Mouse (Mus musculus) spleen, adult 2 months (tissue): ENCODE data around the gene Jup. TPM values are rescaled to one million over a fixed set of nuclear protein-coding genes. Genes with fewer than 3 reads are reported as not detected.
A peak's percentile ranks its signal among the peaks of the same experiment; 100 is the strongest.

ENCODE experiments used
- DNase-seq, 2 experiments: peaks; one replicate each; pipeline versions ENCODE4 v3.0.0 to v3.0.0-alpha.2; 2012 to 2021; ENCODE audit warnings: low spot score in 2 of 2, low read depth in 1 of 2
- H3K27ac ChIP-seq: fragments of 200-500 bp; 2 replicates; pipeline ENCODE4 v1.5.1; 2012; ENCODE audit warnings: low read length, inconsistent platforms; ENCODE audit not compliant: insufficient read depth
- H3K27me3 ChIP-seq: fragments of 200-500 bp; 2 replicates; pipeline ENCODE4 v1.6.1; 2012; ENCODE audit warnings: mild to moderate bottlenecking, moderate library complexity, low read length, inconsistent platforms; ENCODE audit not compliant: control insufficient read depth, insufficient read depth
- H3K36me3 ChIP-seq: fragments of 200-500 bp; 2 replicates; pipeline ENCODE4 v1.6.1; 2012; ENCODE audit warnings: mild to moderate bottlenecking, low read length, inconsistent platforms; ENCODE audit not compliant: control insufficient read depth, insufficient read depth
- H3K4me1 ChIP-seq: fragments of 200-500 bp; 2 replicates; pipeline ENCODE4 v1.6.1; 2011; ENCODE audit warnings: inconsistent platforms; ENCODE audit not compliant: control insufficient read depth, insufficient read depth, insufficient read length
- H3K4me3 ChIP-seq: fragments of 200-500 bp; 2 replicates; pipeline ENCODE4 v1.5.1; 2011; ENCODE audit warnings: mild to moderate bottlenecking, inconsistent platforms; ENCODE audit not compliant: insufficient read depth, insufficient read length; ENCODE audit errors: extremely low read depth
- CTCF ChIP-seq: fragments of 200-500 bp; IDR thresholded peaks from 2 replicates; pipeline ENCODE4 v1.5.1; 2011; ENCODE audit warnings: mild to moderate bottlenecking, inconsistent platforms; ENCODE audit not compliant: insufficient read depth, insufficient read length, insufficient replicate concordance; ENCODE audit errors: extremely low read depth
- POLR2A ChIP-seq: fragments of 200-500 bp; IDR thresholded peaks from 2 replicates; pipeline ENCODE4 v1.6.1; 2011; ENCODE audit warnings: low read depth, low read length, inconsistent platforms
- WGBS: fragments of 180-500 bp; shearing (Covaris S2); methylation state at CpG from one replicate; pipeline ENCODE4 v1.1.7; 2018; 5-methylcytosine and 5-hydroxymethylcytosine counted together
- polyA plus RNA-seq: library from polyadenylated mRNA; depleted of rRNA; stranded (reverse); fragments of >200 nt; gene quantifications from 2 replicates; pipeline ENCODE4 v1.2.3, GENCODE M21; 2012; rRNA removed

Gene Jup
- polyA plus RNA-seq, result 84.5 and 91.6 TPM in 2 replicates

GRCm38 (mm10) chr11:100397600-100398389, at the start of gene Jup:
TSS of gene Jup (minus strand) at chr11:100397763.
- Histone ChIP-seq H3K27ac (peak within 1 kb of the TSS; percentile 56), H3K36me3 (no peaks in the 10 kb centered on the region), H3K4me1 (peaks cover 9% of the 10 kb centered on the region; the same call in 1 of the 2 replicates), H3K27me3 (no peaks in the 10 kb centered on the region), H3K4me3 (peak within 1 kb of the TSS; percentile 66)
- 6% methylated on average over 37 of the region's 37 CpGs for WGBS
- TF ChIP-seq CTCF (no peak), POLR2A (peak; percentile 61)
- DNase-seq, result peak; percentile 78 to 99

DNA sequence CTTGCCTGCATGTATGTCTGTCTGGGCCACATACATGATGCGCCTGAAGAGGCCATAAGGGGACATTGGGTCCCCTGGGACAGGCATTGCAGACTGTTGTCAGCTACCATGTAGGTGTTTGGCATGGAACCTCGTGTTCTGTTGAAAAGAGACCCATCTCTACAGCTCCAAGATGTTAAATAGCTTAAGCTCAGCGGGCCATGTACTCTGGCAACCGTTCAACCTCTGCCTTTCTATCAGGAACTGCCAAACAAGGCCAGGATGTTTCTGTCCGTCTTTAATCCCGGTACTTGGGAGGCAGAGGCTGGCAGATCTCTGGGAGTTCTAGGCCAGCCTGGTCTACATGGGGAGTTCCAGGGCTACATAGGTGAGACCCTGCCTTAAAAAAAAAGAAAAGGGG, 45.1 kb upstream of the Jup start:
- H3K27me3 ChIP-seq, result no peaks in the 10 kb centered on the region
- no peak overlapping the region for H3K4me3 ChIP-seq
- no peak for DNase-seq
- WGBS, result 85% methylated on average over 6 of the region's 6 CpGs
- no peak overlapping the region for H3K27ac ChIP-seq
- TF ChIP-seq CTCF (no peak), POLR2A (no peak)
- H3K36me3 ChIP-seq, result no peaks in the 10 kb centered on the region
- peaks cover 6% of the 10 kb centered on the region for H3K4me1 ChIP-seq

DNA sequence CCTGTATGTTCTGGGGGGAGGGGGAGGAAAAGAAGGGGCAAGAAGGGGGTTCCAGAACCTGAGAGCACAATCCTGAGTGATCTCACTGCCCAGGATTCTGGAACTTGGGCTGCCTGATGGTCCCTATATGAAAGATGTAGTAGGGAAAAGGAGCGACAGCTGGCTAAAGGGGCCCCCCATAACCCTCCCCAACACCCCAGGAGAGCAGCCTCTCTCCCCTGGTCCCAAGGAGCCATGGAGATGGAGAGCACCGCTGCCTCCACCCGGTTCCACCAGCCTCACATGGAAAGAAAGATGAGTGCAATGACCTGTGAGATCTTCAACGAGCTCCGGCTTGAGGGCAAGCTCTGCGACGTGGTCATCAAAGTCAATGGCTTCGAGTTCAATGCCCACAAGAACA, 44.2 kb upstream of the Jup start, which contains the start of the genes Nt5c3b and Klhl10:
Gene Nt5c3b, minus strand, starts transcription at position 12 of the 400 bp plus-strand sequence.
Gene Klhl10, plus strand, starts transcription at position 121 of the 400 bp plus-strand sequence.
- DNase-seq, result no peak
- WGBS, result 91% methylated on average over 8 of the region's 8 CpGs
- peak within 1 kb of the TSS; percentile 77 for H3K4me3 ChIP-seq
- no peaks in the 10 kb centered on the region for H3K27me3 ChIP-seq
- TF ChIP-seq POLR2A (no peak), CTCF (no peak)
- no peaks in the 10 kb centered on the region for H3K36me3 ChIP-seq
- peak within 1 kb of the TSS; percentile 80 for H3K27ac ChIP-seq
- peaks cover 6% of the 10 kb centered on the region for H3K4me1 ChIP-seq

DNA sequence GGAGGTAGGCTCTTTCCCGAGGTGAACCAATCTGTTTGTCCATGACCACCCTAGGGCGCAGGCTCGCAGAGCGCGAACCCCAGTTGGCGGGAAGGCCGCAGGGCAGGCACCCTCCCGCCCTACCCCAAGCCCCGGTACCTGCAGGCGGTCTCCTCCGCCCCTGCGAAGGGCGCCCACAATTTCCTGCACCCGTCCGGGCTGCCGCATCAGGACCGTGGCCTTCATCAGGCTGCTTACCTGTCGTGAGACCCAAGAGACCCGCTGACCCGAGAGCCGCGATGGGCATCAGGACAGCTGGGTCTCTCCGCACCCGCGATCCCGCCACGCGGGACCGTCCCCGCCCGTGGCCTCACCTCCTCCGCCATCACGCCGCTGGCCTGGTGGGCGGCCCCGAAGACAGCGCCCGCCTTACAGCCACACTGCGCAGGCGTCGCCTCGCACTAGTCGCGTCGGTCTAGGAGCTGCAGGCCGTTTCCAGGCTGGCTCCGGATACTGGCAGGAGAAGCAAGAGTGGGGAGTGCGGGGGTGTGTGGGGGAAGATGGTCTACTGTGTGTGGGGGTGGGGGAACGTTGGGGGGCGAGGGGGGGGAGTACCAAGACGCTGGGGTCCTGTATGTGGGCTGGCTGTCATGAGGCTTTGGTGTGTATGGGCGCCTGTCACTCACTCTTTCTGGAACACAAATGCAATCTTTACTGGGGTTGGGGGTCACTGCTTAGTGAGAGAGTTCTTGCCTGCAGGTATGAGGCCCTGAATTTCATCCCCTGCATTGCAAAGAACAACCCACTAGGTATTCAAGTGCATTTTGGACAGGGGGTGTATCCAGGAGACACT, 43.3 kb upstream of the Jup start:
- H3K36me3 ChIP-seq, result peaks cover 3% of the 10 kb centered on the region
- H3K27ac ChIP-seq, result peak overlapping the region; percentile 80
- 1% methylated on average over 49 of the region's 52 CpGs for WGBS
- H3K4me3 ChIP-seq, result peak overlapping the region; percentile 77
- TF ChIP-seq POLR2A, result peak; percentile 96
- no peak for TF ChIP-seq CTCF
- H3K4me1 ChIP-seq, result peaks cover 6% of the 10 kb centered on the region
- peak; percentile 53 to 83 for DNase-seq
- no peaks in the 10 kb centered on the region for H3K27me3 ChIP-seq

- H3K27me3 ChIP-seq, result no peaks in the 10 kb centered on the region
- H3K27ac ChIP-seq, result no peak overlapping the region
- no peak overlapping the region for H3K4me3 ChIP-seq
- peaks cover 6% of the 10 kb centered on the region for H3K4me1 ChIP-seq
- WGBS, result 87% methylated on average over 1 of the region's 1 CpGs
- peaks cover 9% of the 10 kb centered on the region for H3K36me3 ChIP-seq
- TF ChIP-seq POLR2A, result no peak
- no peak for TF ChIP-seq CTCF
- no peak for DNase-seq
Measured at GRCm38 (mm10) chr11:100437901-100438300, 40.3 kb upstream of the Jup start.

GRCm38 (mm10) chr11:100435678-100436246, 38.2 kb upstream of the Jup start:
- no peaks in the 10 kb centered on the region for H3K27me3 ChIP-seq
- peaks cover 9% of the 10 kb centered on the region for H3K36me3 ChIP-seq
- H3K27ac ChIP-seq, result no peak overlapping the region
- DNase-seq, result no peak
- no peak for TF ChIP-seq POLR2A
- no peak for TF ChIP-seq CTCF
- no peak overlapping the region for H3K4me3 ChIP-seq
- whole genome bisulfite sequencing, result 86% methylated on average over 9 of the region's 9 CpGs
- peaks cover 2% of the 10 kb centered on the region; the same call in 1 of the 2 replicates for H3K4me1 ChIP-seq
